Mouse (Mus musculus): Measurements from ENCODE around the gene Dnajb8. TPM values are rescaled to one million over a fixed set of nuclear protein-coding genes. Genes with fewer than 3 reads are reported as not detected.
A peak's percentile ranks its signal among the peaks of the same experiment; 100 is the strongest.

The Dnajb8 gene
- polyA plus RNA-seq, 1 experiment from 2014 or later = not detected

DNA sequence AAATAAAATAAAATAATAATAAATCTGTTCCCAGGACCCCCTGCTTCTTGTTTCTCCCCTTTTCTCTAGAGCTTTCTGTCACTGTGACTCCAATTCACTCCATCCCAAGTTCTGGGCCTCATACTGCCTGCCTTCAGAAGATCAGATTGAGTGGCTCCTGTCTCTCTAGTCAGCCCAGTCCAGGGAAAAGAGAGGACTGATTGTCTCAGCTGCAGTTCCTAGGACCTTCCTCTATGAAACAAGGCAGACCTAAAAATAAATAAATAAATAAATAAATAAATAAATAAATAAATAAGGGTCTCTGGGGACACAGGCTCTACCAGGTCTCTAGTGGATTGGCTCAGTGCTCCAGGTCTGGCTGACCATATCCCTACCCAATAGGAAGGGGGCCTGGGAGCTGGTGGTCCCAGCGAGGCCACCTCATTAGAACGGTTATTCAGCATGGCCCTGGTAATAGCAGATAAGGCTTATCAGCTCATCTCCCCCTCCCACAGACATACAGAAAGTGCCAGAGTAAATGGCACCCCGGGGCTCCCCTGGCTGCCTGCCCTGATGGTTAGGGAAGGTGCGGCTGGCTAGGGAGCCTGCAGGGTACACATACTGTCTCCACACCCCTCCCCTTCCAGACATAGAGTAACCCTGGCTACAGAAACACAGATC is 30.5 kb upstream of the Dnajb8 start:
- Histone ChIP-seq H3K4me3 (replicated peaks; ENCODE audit: low read length) (no peak overlapping the region), H3K9ac (replicated peaks; ENCODE audit: low read depth, low read length) (no peak overlapping the region), H3K9me3 (ENCODE audit: control insufficient read depth, low read length) (no peaks in the 10 kb centered on the region), H3K36me3 (ENCODE audit: control insufficient read depth, insufficient read depth) (no peaks in the 10 kb centered on the region), H3K4me1 (replicated peaks; ENCODE audit: control insufficient read depth, insufficient read depth, low read length) (peaks cover 28% of the 10 kb centered on the region), H3K27ac (ENCODE audit: low read length) (no peak overlapping the region), H3K27me3 (replicated peaks; ENCODE audit: control insufficient read depth, insufficient read depth, low read length) (peaks cover 69% of the 10 kb centered on the region), H3K4me2 (ENCODE audit: low read length) (no peak overlapping the region)
- WGBS = 13% methylated on average over 4 of the region's 4 CpGs
- ATAC-seq = no peak

DNA sequence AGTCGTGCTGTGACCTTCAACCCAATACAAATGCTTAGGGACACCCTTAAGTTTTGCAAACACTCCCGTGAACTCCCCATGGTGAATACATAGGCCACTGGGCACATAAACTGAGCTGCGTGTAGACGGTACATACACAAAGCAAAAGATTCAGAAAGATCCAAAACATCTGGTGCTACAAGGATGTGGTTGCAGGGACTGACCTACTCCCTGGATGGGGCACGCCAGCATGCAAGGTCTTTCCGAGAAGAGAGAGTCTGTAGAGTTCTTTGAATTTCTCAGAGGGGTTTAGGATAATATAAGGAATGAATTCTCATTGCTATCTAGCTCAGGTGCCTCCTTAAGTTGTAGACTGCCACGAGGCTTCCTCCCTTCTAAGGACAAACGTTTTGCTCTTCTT is 29.3 kb upstream of the Dnajb8 start:
- no peak overlapping the region for H3K4me2 ChIP-seq (ENCODE audit: low read length)
- WGBS = 13% methylated on average over 8 of the region's 8 CpGs
- H3K4me3 ChIP-seq (replicated peaks; ENCODE audit: low read length) = no peak overlapping the region
- H3K9me3 ChIP-seq (ENCODE audit: control insufficient read depth, low read length) = no peaks in the 10 kb centered on the region
- no peak overlapping the region for H3K9ac ChIP-seq (replicated peaks; ENCODE audit: low read depth, low read length)
- peaks cover 37% of the 10 kb centered on the region for H3K4me1 ChIP-seq (replicated peaks; ENCODE audit: control insufficient read depth, insufficient read depth, low read length)
- H3K27ac ChIP-seq (ENCODE audit: low read length) = no peak overlapping the region
- peaks cover 79% of the 10 kb centered on the region for H3K27me3 ChIP-seq (replicated peaks; ENCODE audit: control insufficient read depth, insufficient read depth, low read length)
- no peaks in the 10 kb centered on the region for H3K36me3 ChIP-seq (ENCODE audit: control insufficient read depth, insufficient read depth)
- no peak for ATAC-seq

DNA sequence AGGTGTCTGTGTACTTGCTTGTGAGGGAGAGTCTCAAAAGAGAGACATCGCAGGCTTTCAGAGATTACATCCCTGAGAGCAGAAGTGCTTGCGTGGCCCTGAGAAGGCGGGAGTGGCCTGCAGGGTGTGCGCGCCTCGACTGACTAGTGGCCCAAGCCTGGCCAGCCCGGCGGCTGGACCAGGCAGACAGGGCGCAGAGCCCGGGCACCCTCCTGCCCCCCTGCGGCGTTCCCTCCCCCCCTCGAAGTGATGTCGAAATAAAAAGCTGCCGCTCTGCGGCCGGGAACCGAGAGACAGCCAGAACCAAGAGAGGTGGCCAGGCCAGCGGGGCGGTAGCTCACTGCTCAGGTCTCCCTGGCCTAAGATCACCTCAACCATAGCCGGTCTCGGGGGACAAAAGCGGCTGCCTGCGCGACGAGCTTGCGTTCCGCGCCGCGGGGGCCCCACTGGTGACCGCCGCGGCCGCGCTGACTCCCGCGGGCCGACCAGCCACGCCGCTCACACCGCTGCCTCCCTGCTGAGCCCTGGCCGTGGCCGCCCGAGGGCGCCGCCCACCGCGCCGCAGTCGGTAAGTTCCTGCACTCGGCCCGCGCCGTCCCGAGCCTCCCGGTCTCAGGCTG is 28.5 kb upstream of the Dnajb8 start, which contains the start of gene Gata2:
Gene Gata2, plus strand, starts transcription at position 459 of the 620 bp plus-strand sequence.
- Histone ChIP-seq H3K27ac (ENCODE audit: low read length) (no peak within 1 kb of the TSS), H3K9ac (replicated peaks; ENCODE audit: low read depth, low read length) (peak within 1 kb of the TSS; percentile 5; the same call in 1 of the 2 replicates)
- WGBS = under 1% methylated on average over 54 of the region's 57 CpGs

DNA sequence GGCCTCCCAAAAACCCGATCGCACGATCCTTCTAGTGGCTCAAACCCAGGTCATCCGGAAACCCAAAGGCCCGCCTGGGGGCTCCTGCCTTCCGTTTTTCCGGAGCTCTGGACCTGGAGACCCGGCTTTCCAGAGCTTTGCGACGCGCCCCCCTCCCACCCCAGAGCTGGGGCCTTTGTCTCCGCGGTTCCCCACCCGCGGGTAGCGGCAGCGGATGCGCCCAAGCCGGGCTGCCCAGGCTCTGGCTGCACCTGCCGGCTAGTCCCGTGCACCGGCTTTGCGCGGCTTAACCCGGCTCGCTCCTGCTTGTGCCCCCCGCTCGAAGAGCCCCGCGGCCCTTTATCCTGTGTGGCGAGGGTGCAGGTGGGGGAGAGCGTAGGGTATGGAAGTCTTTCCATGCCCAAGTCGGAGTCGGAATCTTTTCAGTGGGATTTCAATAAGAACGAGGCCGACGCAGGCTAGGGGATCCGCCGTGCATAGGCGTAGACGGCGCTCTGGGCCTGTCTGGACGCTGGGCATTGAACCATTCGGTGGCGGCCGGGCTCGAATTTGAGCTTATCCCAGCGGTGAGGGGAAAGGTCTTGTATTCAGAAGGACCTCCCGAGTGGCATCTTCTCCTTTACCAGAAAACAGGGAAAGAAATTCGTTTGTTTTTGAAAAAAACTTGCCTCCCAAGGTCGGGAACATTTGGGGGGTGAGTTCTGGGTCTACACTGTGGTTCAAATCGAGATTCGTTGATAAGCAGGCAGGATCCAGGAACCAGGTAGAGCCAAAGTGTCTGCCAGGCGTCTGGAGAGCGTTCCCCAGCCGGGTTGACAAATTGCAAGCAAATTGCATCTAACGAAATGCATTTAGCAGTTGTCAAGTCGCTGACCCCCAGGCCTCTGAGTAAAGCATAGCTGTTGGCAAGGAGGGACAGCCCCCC is 27.8 kb upstream of the Dnajb8 start:
- H3K4me3 ChIP-seq (replicated peaks; ENCODE audit: low read length) = peak overlapping the region; percentile 29
- H3K9me3 ChIP-seq (ENCODE audit: control insufficient read depth, low read length) = no peaks in the 10 kb centered on the region
- H3K4me2 ChIP-seq (ENCODE audit: low read length) = peak overlapping the region; percentile 44
- H3K27ac ChIP-seq (ENCODE audit: low read length) = no peak overlapping the region
- H3K36me3 ChIP-seq (ENCODE audit: control insufficient read depth, insufficient read depth) = no peaks in the 10 kb centered on the region
- 2% methylated on average over 58 of the region's 58 CpGs for WGBS
- H3K27me3 ChIP-seq (replicated peaks; ENCODE audit: control insufficient read depth, insufficient read depth, low read length) = peaks cover 85% of the 10 kb centered on the region
- peak overlapping the region; percentile 5; the same call in 1 of the 2 replicates for H3K9ac ChIP-seq (replicated peaks; ENCODE audit: low read depth, low read length)
- ATAC-seq = no peak
- peaks cover 41% of the 10 kb centered on the region for H3K4me1 ChIP-seq (replicated peaks; ENCODE audit: control insufficient read depth, insufficient read depth, low read length)

More for the DNA sequence above, 28.5 kb upstream of the Dnajb8 start, which contains the start of gene Gata2:
- ATAC-seq = no peak
- Histone ChIP-seq H3K4me3 (replicated peaks; ENCODE audit: low read length) (peak within 1 kb of the TSS; percentile 29), H3K4me1 (replicated peaks; ENCODE audit: control insufficient read depth, insufficient read depth, low read length) (peaks cover 40% of the 10 kb centered on the region), H3K36me3 (ENCODE audit: control insufficient read depth, insufficient read depth) (no peaks in the 10 kb centered on the region), H3K27me3 (replicated peaks; ENCODE audit: control insufficient read depth, insufficient read depth, low read length) (peaks cover 81% of the 10 kb centered on the region), H3K4me2 (ENCODE audit: low read length) (peak within 1 kb of the TSS; percentile 44), H3K9me3 (ENCODE audit: control insufficient read depth, low read length) (no peaks in the 10 kb centered on the region)

DNA sequence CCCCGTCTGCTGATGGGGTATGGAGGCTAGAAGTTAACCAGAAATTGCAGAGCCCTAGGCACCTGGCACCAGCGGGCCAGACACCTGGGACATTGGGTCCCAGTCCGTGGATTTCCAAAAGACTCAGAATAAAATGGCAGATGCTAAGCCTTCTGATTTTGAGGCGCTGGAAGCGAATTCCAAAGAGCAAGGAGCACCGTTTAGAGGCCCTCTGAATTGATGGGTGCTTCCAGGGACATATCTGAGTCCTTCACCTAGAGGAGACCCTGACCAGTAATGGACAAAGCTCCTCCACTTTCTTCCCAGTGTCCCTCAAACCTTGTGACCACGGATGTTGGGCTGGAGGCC is 27.1 kb upstream of the Dnajb8 start:
- Histone ChIP-seq H3K4me2 (ENCODE audit: low read length) (no peak overlapping the region), H3K4me1 (replicated peaks; ENCODE audit: control insufficient read depth, insufficient read depth, low read length) (peaks cover 36% of the 10 kb centered on the region), H3K27ac (ENCODE audit: low read length) (no peak overlapping the region), H3K9me3 (ENCODE audit: control insufficient read depth, low read length) (no peaks in the 10 kb centered on the region), H3K4me3 (replicated peaks; ENCODE audit: low read length) (no peak overlapping the region), H3K27me3 (replicated peaks; ENCODE audit: control insufficient read depth, insufficient read depth, low read length) (peaks cover 87% of the 10 kb centered on the region), H3K36me3 (ENCODE audit: control insufficient read depth, insufficient read depth) (no peaks in the 10 kb centered on the region), H3K9ac (replicated peaks; ENCODE audit: low read depth, low read length) (no peak overlapping the region)
- ATAC-seq = no peak
- WGBS = 8% methylated on average over 7 of the region's 7 CpGs

DNA sequence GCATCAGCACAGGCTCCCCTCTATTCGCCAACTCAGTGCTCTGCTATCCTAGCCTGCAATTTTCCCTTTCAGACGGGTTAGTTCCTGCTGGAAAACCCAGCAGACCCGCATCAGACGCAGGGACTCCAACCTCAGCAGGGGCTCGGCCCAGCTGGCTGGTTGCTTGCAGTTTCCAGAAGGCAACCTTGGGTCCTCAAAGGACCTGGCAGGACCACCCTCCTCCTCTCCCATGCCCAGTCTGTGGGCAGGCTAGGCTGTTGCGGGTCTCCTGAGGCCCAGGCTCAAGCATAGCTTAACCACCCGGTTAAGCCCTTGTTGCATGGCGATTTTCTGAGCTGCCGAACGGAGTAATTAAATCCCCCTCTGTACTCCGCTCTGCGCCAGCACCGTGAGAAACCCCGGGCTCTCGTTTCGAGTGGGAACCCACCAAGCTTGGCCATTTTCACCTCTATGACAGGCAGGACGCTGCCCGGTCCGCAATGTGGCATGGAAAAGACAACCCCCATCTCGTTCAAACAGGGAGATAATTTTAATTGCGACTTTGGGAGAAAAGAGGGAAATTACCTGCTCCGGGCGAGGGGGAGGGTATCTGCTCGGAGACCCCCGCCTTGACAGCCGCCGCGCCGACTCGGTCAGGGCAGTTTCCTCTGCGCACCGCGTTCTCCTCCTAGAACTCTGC is 25.9 kb upstream of the Dnajb8 start:
- Histone ChIP-seq H3K36me3 (ENCODE audit: control insufficient read depth, insufficient read depth) (no peaks in the 10 kb centered on the region), H3K4me2 (ENCODE audit: low read length) (no peak overlapping the region), H3K4me3 (replicated peaks; ENCODE audit: low read length) (no peak overlapping the region), H3K9ac (replicated peaks; ENCODE audit: low read depth, low read length) (no peak overlapping the region), H3K27ac (ENCODE audit: low read length) (no peak overlapping the region), H3K9me3 (ENCODE audit: control insufficient read depth, low read length) (no peaks in the 10 kb centered on the region), H3K27me3 (replicated peaks; ENCODE audit: control insufficient read depth, insufficient read depth, low read length) (peaks cover 87% of the 10 kb centered on the region), H3K4me1 (replicated peaks; ENCODE audit: control insufficient read depth, insufficient read depth, low read length) (peaks cover 28% of the 10 kb centered on the region)
- ATAC-seq = no peak
- 4% methylated on average over 33 of the region's 33 CpGs for WGBS

DNA sequence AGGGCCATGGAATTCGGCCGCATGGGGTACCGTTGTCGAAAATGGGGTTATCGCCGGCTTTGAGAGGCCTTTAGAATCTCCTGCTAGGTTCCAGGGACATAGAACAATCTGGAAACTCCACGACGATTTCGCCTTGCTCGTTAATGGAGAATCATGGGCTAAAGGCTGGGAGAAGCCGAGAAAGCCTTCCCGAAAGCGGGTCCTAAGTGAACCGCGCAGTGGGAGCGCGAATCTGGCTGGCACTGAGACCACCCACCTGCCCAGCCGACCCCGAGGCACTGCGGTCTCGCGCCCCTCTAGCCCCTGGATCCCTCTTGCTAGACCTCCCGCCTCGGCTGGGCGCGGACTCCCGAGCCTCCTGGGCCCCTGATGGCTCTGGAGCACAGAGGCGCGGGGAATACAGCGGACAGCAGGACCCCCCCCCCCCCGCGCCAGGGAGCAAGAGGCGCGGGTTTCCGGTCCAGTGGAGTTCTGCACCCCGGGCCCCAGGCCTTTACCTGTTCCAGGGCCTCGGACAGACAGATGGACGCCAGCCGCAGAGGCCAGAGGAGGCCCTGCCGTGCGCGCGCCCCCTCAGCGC is 25.2 kb upstream of the Dnajb8 start:
- Histone ChIP-seq H3K27ac (ENCODE audit: low read length) (no peak overlapping the region), H3K9ac (replicated peaks; ENCODE audit: low read depth, low read length) (no peak overlapping the region), H3K4me1 (replicated peaks; ENCODE audit: control insufficient read depth, insufficient read depth, low read length) (peaks cover 28% of the 10 kb centered on the region), H3K4me2 (ENCODE audit: low read length) (peak overlapping the region; percentile 46), H3K9me3 (ENCODE audit: control insufficient read depth, low read length) (no peaks in the 10 kb centered on the region), H3K4me3 (replicated peaks; ENCODE audit: low read length) (peak overlapping the region; percentile 24), H3K36me3 (ENCODE audit: control insufficient read depth, insufficient read depth) (no peaks in the 10 kb centered on the region), H3K27me3 (replicated peaks; ENCODE audit: control insufficient read depth, insufficient read depth, low read length) (peaks cover 87% of the 10 kb centered on the region)
- WGBS = under 1% methylated on average over 42 of the region's 44 CpGs
- ATAC-seq = no peak

GRCm38 (mm10) chr6:88197313-88198069 is 24.6 kb upstream of the Dnajb8 start:
- no peak overlapping the region for H3K9ac ChIP-seq (replicated peaks; ENCODE audit: low read depth, low read length)
- peaks cover 28% of the 10 kb centered on the region for H3K4me1 ChIP-seq (replicated peaks; ENCODE audit: control insufficient read depth, insufficient read depth, low read length)
- peak overlapping the region; percentile 24 for H3K4me3 ChIP-seq (replicated peaks; ENCODE audit: low read length)
- no peaks in the 10 kb centered on the region for H3K36me3 ChIP-seq (ENCODE audit: control insufficient read depth, insufficient read depth)
- no peak overlapping the region for H3K27ac ChIP-seq (ENCODE audit: low read length)
- H3K27me3 ChIP-seq (replicated peaks; ENCODE audit: control insufficient read depth, insufficient read depth, low read length) = peaks cover 86% of the 10 kb centered on the region
- no peaks in the 10 kb centered on the region for H3K9me3 ChIP-seq (ENCODE audit: control insufficient read depth, low read length)
- WGBS = 2% methylated on average over 39 of the region's 39 CpGs
- ATAC-seq = no peak
- H3K4me2 ChIP-seq (ENCODE audit: low read length) = peak overlapping the region; percentile 46
